Mouse (Mus musculus): ENCODE measurements around the gene Trim30b.
"Not testable (repeated sequence)": the region's sequence is repeated elsewhere in the genome, so short reads cannot be mapped to it uniquely, and the experiment has no call there.

GRCm38 (mm10) chr7:104329171-104329570 lies 40.5 kb downstream of the Trim30b start, which contains the start of gene Trim34b:
- TF ChIP-seq CTCF (IDR thresholded peaks at IDR 0.05; ENCODE audit: control insufficient read depth, insufficient read depth, insufficient replicate concordance, low read depth, low read length); POLR2A (IDR thresholded peaks at IDR 0.05; ENCODE audit: control insufficient read depth, low read depth, low read length): not testable (repeated sequence)
